Mouse (Mus musculus) CH12.LX (cell line): Measurements from ENCODE around the gene Hnrnpu. TPM values are rescaled to one million over a fixed set of nuclear protein-coding genes. Genes with fewer than 3 reads are reported as not detected.

Source experiments
- DNase-seq: peaks from one replicate; pipeline ENCODE4 v3.0.0-alpha.2; 2013; ENCODE audit errors: extremely low read depth
- H3K27ac ChIP-seq: 2 replicates; pipeline ENCODE4 v1.5.1; 2012; ENCODE audit warnings: low read depth, mild to moderate bottlenecking, control low read depth, moderate library complexity; ENCODE audit not compliant: insufficient read depth
- H3K27me3 ChIP-seq: replicated peaks from 2 replicates; pipeline ENCODE3; 2012; ENCODE audit warnings: inconsistent platforms
- H3K36me3 ChIP-seq, 2 experiments: replicated peaks in 1 of 2; 2 replicates each; pipeline versions ENCODE3 to v1.6.1; 2012; ENCODE audit warnings: inconsistent platforms in 1 of 2, low read length in 1 of 2, mild to moderate bottlenecking in 1 of 2, mixed read lengths in 1 of 2, moderate library complexity in 1 of 2; ENCODE audit not compliant: control insufficient read depth in 1 of 2, insufficient read depth in 1 of 2
- H3K4me1 ChIP-seq, 2 experiments: 2 replicates each; pipeline ENCODE4 v1.6.1; 2012; ENCODE audit warnings: inconsistent platforms in 1 of 2, moderate library complexity in 1 of 2; ENCODE audit not compliant: insufficient read depth in 2 of 2, control insufficient read depth in 1 of 2
- H3K4me2 ChIP-seq: 2 replicates; pipeline ENCODE4 v1.6.1; 2012; ENCODE audit warnings: low read depth, mild to moderate bottlenecking, control low read depth; ENCODE audit not compliant: poor library complexity, insufficient read depth, severe bottlenecking
- H3K4me3 ChIP-seq, 3 experiments: fragments of 150-350 bp in 1 of 3; sonication (generic) in 1 of 3; replicated peaks in 1 of 3; 2 replicates each; pipeline versions ENCODE3 to v1.5.1; 2011 to 2012; ENCODE audit warnings: low read depth in 2 of 3, low read length in 2 of 3, mild to moderate bottlenecking in 2 of 3, moderate library complexity in 2 of 3, control low read depth in 1 of 3, improper control_type of control experiment in 1 of 3, inconsistent platforms in 1 of 3, mixed read lengths in 1 of 3; ENCODE audit not compliant: poor library complexity in 1 of 3
- H3K79me2 ChIP-seq: replicated peaks from 2 replicates; pipeline ENCODE4 v1.6.1; 2012; ENCODE audit warnings: mild to moderate bottlenecking, moderate library complexity; ENCODE audit not compliant: control insufficient read depth, poor library complexity, insufficient read depth, severe bottlenecking; ENCODE audit errors: extremely low read depth
- H3K9ac ChIP-seq: 2 replicates; pipeline ENCODE4 v1.6.1; 2012; ENCODE audit warnings: low read depth, mild to moderate bottlenecking, control low read depth, moderate library complexity; ENCODE audit not compliant: insufficient read depth
- H3K9me3 ChIP-seq: replicated peaks from 2 replicates; pipeline ENCODE3; 2012; ENCODE audit warnings: low read length, inconsistent platforms, mixed read lengths
- BHLHE40 ChIP-seq: IDR thresholded peaks from 2 replicates; pipeline ENCODE4 v1.6.1; 2011; ENCODE audit warnings: mild to moderate bottlenecking, low read depth, low read length, improper control_type of control experiment
- CHD2 ChIP-seq: IDR thresholded peaks from 2 replicates; pipeline ENCODE4 v1.6.1; 2011; ENCODE audit warnings: low read length, improper control_type of control experiment
- E2F4 ChIP-seq: IDR thresholded peaks from 2 replicates; pipeline ENCODE4 v1.6.1; 2011; ENCODE audit warnings: low read depth, low read length, improper control_type of control experiment; ENCODE audit not compliant: insufficient replicate concordance
- EP300 ChIP-seq: IDR thresholded peaks from 2 replicates; pipeline ENCODE4 v1.6.1; 2011; ENCODE audit warnings: low read length, improper control_type of control experiment
- HCFC1 ChIP-seq: IDR thresholded peaks from 2 replicates; pipeline ENCODE4 v1.6.1; 2012; ENCODE audit warnings: low read depth, mild to moderate bottlenecking, inconsistent platforms, low read length, improper control_type of control experiment
- IRF4 ChIP-seq: IDR thresholded peaks from 2 replicates; pipeline ENCODE4 v1.6.1; 2014; ENCODE audit warnings: low read depth, mild to moderate bottlenecking, inconsistent platforms, low read length, improper control_type of control experiment
- JUN ChIP-seq: IDR thresholded peaks from 2 replicates; pipeline ENCODE4 v1.6.1; 2011; ENCODE audit warnings: low read depth, mild to moderate bottlenecking, low read length, improper control_type of control experiment, moderate library complexity; ENCODE audit not compliant: insufficient read depth
- MAFK ChIP-seq: IDR thresholded peaks from 2 replicates; pipeline ENCODE4 v1.6.1; 2011; ENCODE audit warnings: low read length, improper control_type of control experiment; ENCODE audit not compliant: insufficient replicate concordance
- MAZ ChIP-seq: IDR thresholded peaks from 2 replicates; pipeline ENCODE4 v1.6.1; 2012; ENCODE audit warnings: low read depth, mild to moderate bottlenecking, inconsistent platforms, low read length, improper control_type of control experiment, moderate library complexity
- MYC ChIP-seq: IDR thresholded peaks from 2 replicates; pipeline ENCODE4 v1.6.1; 2011; ENCODE audit warnings: low read depth, mild to moderate bottlenecking, improper control_type of control experiment, low read length
- NELFE ChIP-seq: IDR thresholded peaks from 2 replicates; pipeline ENCODE4 v1.6.1; 2011; ENCODE audit warnings: low read depth, low read length, improper control_type of control experiment
- NRF1 ChIP-seq: IDR thresholded peaks from 2 replicates; pipeline ENCODE4 v1.6.1; 2014; ENCODE audit warnings: low read depth, mild to moderate bottlenecking, inconsistent platforms, low read length, improper control_type of control experiment, moderate library complexity
- PAX5 ChIP-seq: IDR thresholded peaks from 2 replicates; pipeline ENCODE4 v1.6.1; 2012; ENCODE audit warnings: low read length, inconsistent platforms, mixed read lengths
- POLR2A ChIP-seq: IDR thresholded peaks from 2 replicates; pipeline ENCODE4 v1.6.1; 2011; ENCODE audit warnings: low read depth, mild to moderate bottlenecking, improper control_type of control experiment, low read length
- POLR2AphosphoS2 ChIP-seq: IDR thresholded peaks from 2 replicates; pipeline ENCODE4 v1.6.1; 2011; ENCODE audit warnings: low read depth, low read length, improper control_type of control experiment
- RCOR1 ChIP-seq: conservative IDR thresholded peaks from 2 replicates; pipeline ENCODE4 v1.6.1; 2012; ENCODE audit warnings: low read depth, mild to moderate bottlenecking, inconsistent platforms, low read length, improper control_type of control experiment
- SMC3 ChIP-seq: IDR thresholded peaks from 2 replicates; pipeline ENCODE4 v1.6.1; 2011; ENCODE audit warnings: low read depth, low read length, improper control_type of control experiment
- TCF12 ChIP-seq: IDR thresholded peaks from 2 replicates; pipeline ENCODE4 v1.6.1; 2014; ENCODE audit warnings: low read depth, mild to moderate bottlenecking, inconsistent platforms, low read length, improper control_type of control experiment
- UBTF ChIP-seq: IDR thresholded peaks from 2 replicates; pipeline ENCODE4 v1.6.1; 2012; ENCODE audit warnings: low read depth, mild to moderate bottlenecking, inconsistent platforms, low read length, improper control_type of control experiment, moderate library complexity
- USF1 ChIP-seq: IDR thresholded peaks from 2 replicates; pipeline ENCODE4 v1.6.1; 2014; ENCODE audit warnings: low read depth, mild to moderate bottlenecking, inconsistent platforms, low read length, improper control_type of control experiment
- USF2 ChIP-seq: conservative IDR thresholded peaks from 2 replicates; pipeline ENCODE4 v1.6.1; 2011; ENCODE audit warnings: low read depth, low read length, improper control_type of control experiment
- ZNF384 ChIP-seq: IDR thresholded peaks from 2 replicates; pipeline ENCODE4 v1.6.1; 2012; ENCODE audit warnings: low read depth, low read length, improper control_type of control experiment, inconsistent platforms
- dilution Hi-C: fragments of 300-500 bp; cut with MboI; formaldehyde crosslinking; loops from 2 replicates; pipeline ENCODE4 v1.14.3; 2020; ENCODE audit warnings: low sequenced_read_pairs; ENCODE audit not compliant: extremely low pct_unique_long_range_greater_than_20kb, extremely low pct_ligation_motif_present
- in situ Hi-C: fragments of 300-500 bp; cut with MboI; formaldehyde crosslinking; loops from 3 replicates; pipeline ENCODE4 v1.14.3; 2019; ENCODE audit warnings: low sequenced_read_pairs, low pct_ligation_motif_present, low pct_unique_long_range_greater_than_20kb, mixed read lengths
- polyA plus RNA-seq: library from polyadenylated mRNA; unstranded; fragments of >175 nt; gene quantifications from 2 replicates; pipeline ENCODE4 v1.2.1, GENCODE M21; 2012; ENCODE audit warnings: low read depth; ENCODE audit not compliant: insufficient read length
- total RNA-seq, 2 experiments: library from RNA; depleted of rRNA; stranded (reverse); fragments of 300-350 nt in 1 of 2; fragments of >200 nt in 1 of 2; gene quantifications; 2 replicates each; pipeline ENCODE4 v1.2.3; 2012 to 2014

Hnrnpu gene
- total and polyA plus RNA-seq, 3 experiments = 346 to 853 (median 359) TPM

- no peak for DNase-seq
- Histone ChIP-seq H3K4me2 (no peak overlapping the region), H3K79me2 (peaks cover 10% of the 10 kb centered on the region)
- TF ChIP-seq MYC (no peak), EP300 (no peak), IRF4 (no peak), USF2 (no peak), NRF1 (no peak), USF1 (no peak), POLR2AphosphoS2 (no peak), JUN (no peak)
- TF ChIP-seq, all 38 proteins: peak for 0
- Histone ChIP-seq H3K4me1 (no peaks in the 10 kb centered on the region; a peak in 1 of 4 replicates), H3K9ac (no peak overlapping the region), H3K27me3 (no peaks in the 10 kb centered on the region), H3K9me3 (no peaks in the 10 kb centered on the region), H3K27ac (no peak overlapping the region), H3K4me3 (no peak overlapping the region), H3K36me3 (no peaks in the 10 kb centered on the region)
- in situ Hi-C loops = no loop called here
- dilution Hi-C loops = no loop called here
These were observed 3.8 kb upstream of the Hnrnpu start for GRCm38 (mm10) chr1:178341435-178341834.

DNA sequence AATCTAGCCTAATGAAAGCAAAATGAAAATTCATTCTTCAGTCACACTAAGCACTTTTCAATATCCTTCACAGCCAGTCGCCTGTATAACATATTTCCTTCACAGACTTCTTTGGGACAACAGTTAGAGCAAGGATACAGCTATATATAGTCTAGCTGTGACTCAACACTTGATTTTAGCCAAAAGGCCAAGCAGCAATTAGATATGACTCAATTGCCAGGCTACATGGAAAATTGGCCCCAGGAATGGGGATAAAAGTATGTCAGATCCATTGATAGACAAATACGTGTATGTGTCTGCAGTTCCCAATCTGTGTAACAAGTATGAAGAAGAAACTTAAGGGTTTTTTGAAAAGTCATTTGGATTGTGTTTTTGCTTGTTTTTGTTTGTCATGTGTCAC lies 2.6 kb upstream of the Hnrnpu start:
- no peak for DNase-seq
- TF ChIP-seq USF2 (no peak), PAX5 (no peak), POLR2AphosphoS2 (no peak), POLR2A (no peak), CHD2 (no peak), HCFC1 (no peak), ZNF384 (no peak), RCOR1 (no peak), NRF1 (no peak), NELFE (no peak), BHLHE40 (no peak), JUN (no peak), MAZ (no peak), MAFK (no peak), TCF12 (no peak), SMC3 (no peak), E2F4 (no peak), EP300 (no peak), IRF4 (no peak), UBTF (no peak)
- no peak overlapping the region for H3K27ac ChIP-seq

More for the DNA sequence above, 2.6 kb upstream of the Hnrnpu start:
- Histone ChIP-seq H3K4me2 (no peak overlapping the region), H3K4me1 (no peaks in the 10 kb centered on the region; a peak in 1 of 4 replicates), H3K9ac (no peak overlapping the region), H3K27me3 (no peaks in the 10 kb centered on the region), H3K79me2 (peaks cover 20% of the 10 kb centered on the region), H3K4me3 (no peak overlapping the region), H3K9me3 (no peaks in the 10 kb centered on the region), H3K36me3 (peaks cover 0 to 6% of the 10 kb centered on the region in 2 experiments)
- dilution Hi-C loops (no loop called here), in situ Hi-C loops (no loop called here)
